10 mouse cellular contexts compared by ENCODE assay signal in genomic region chr1:21068491-21068890, GRCm38 (mm10). TPM values are rescaled to one million over a fixed set of nuclear protein-coding genes. Genes with fewer than 3 reads are reported as not detected.
A peak's percentile ranks its signal among the peaks of the same experiment; 100 is the strongest.
DNase-seq lines count a peak whose midpoint lies in the region; ATAC-seq lines count a peak whose summit lies in the region.
"Had no signal": no experiment of that assay in that cellular context is flagged by ENCODE, and none has a peak within 500 bp of the region (broad histone marks: within the 10 kb centered on the region; RNA-seq: fewer than 3 reads in every experiment).

No protein-coding gene starts in this region.

- H3K4me3 ChIP-seq in hindbrain, embryonic 15.5 days: no peak overlapping the region
- no peak overlapping the region for H3K4me3 ChIP-seq in hindbrain, embryonic 11.5 days (ENCODE audit: low read depth, low read length)
- H3K4me3 ChIP-seq: myocyte had no signal

- no peak overlapping the region for H3K9ac ChIP-seq in hindbrain, embryonic 15.5 days
- H3K9ac ChIP-seq in hindbrain, embryonic 11.5 days (ENCODE audit: low read depth, low read length): no peak overlapping the region

- H3K9me3 ChIP-seq in hindbrain, embryonic 15.5 days: no peaks in the 10 kb centered on the region
- no peaks in the 10 kb centered on the region for H3K9me3 ChIP-seq in hindbrain, embryonic 11.5 days (ENCODE audit: control insufficient read depth, low read length)

- H3K27ac ChIP-seq in hindbrain, embryonic 15.5 days (replicated peaks): no peak overlapping the region
- H3K27ac ChIP-seq in hindbrain, embryonic 11.5 days (ENCODE audit: low read depth, low read length): no peak overlapping the region

- DNase-seq in hindbrain, embryonic 11.5 days (ENCODE audit: low spot score): no peak
- peak; percentile 90 for DNase-seq in 416B (ENCODE audit: low read depth)
- peak; percentile 43 for DNase-seq in MN1 (ENCODE audit: low spot score)
- peak; percentile 59 to 64 for DNase-seq in heart, postnatal 10 days
- DNase-seq in spleen, postnatal 10 days (ENCODE audit: low spot score in 2 of 2): no peak
- no peak for DNase-seq in layer of hippocampus, postnatal 14 days (ENCODE audit: low spot score in 2 of 2)
- DNase-seq: layer of hippocampus, postnatal 36 days; lung, postnatal 36 days had no signal

- no peaks in the 10 kb centered on the region for H3K36me3 ChIP-seq in hindbrain, embryonic 15.5 days
- no peaks in the 10 kb centered on the region for H3K36me3 ChIP-seq in hindbrain, embryonic 11.5 days (ENCODE audit: control insufficient read depth, insufficient read depth, low read length)

- WGBS in hindbrain, embryonic 15.5 days: 64% methylated on average over 1 of the region's 1 CpGs
- 76% methylated on average over 1 of the region's 1 CpGs for WGBS in hindbrain, embryonic 11.5 days

- H3K27me3 ChIP-seq in hindbrain, embryonic 15.5 days: no peaks in the 10 kb centered on the region
- H3K27me3 ChIP-seq in hindbrain, embryonic 11.5 days (ENCODE audit: control insufficient read depth, insufficient read depth, low read length): no peaks in the 10 kb centered on the region

- H3K4me1 ChIP-seq in hindbrain, embryonic 15.5 days (replicated peaks): 0 out of 2 replicates have a peak, but pooled peaks cover 3% of the 10 kb centered on the region
- H3K4me1 ChIP-seq in hindbrain, embryonic 11.5 days (replicated peaks; ENCODE audit: control insufficient read depth, insufficient read depth, low read length): no peaks in the 10 kb centered on the region

- ATAC-seq in hindbrain, embryonic 15.5 days (ENCODE audit: low FRiP score, low read depth): 0 out of 2 replicates have a peak, but pooled peaks have one; percentile 28
- ATAC-seq in hindbrain, embryonic 11.5 days (ENCODE audit: low FRiP score): no peak

- H3K4me2 ChIP-seq in hindbrain, embryonic 15.5 days: no peak overlapping the region
- no peak overlapping the region for H3K4me2 ChIP-seq in hindbrain, embryonic 11.5 days (replicated peaks; ENCODE audit: low read depth, low read length)

- intact Hi-C loops in heart, postnatal 10 days (cut with DNase I): no loop called here

RNA-seq across cellular contexts. Expression of gene Tram2, which starts 10.5 kb away (rescaled TPM):
- polyA plus RNA-seq in hindbrain, embryonic 15.5 days (2015; fragmentation: Nextera tagmentation; extraction: Ambion mirVana): 2.1 and 2.2 TPM in 2 replicates
- polyA plus RNA-seq in hindbrain, embryonic 11.5 days (2014; fragmentation: Nextera tagmentation; extraction: Ambion mirVana): 6.2 and 6.6 TPM in 2 replicates
- 10 to 100 TPM; 12.1 to 15.3 TPM for total RNA-seq in heart, postnatal 10 days (2021)
- total RNA-seq in layer of hippocampus, postnatal 14 days (2021): 1 to 10 TPM; 1.9 to 2.3 TPM

Comparison
In these comparisons a context has a peak if more than half of its experiments do, and no peak if none do; other contexts are left out.
1. DNase-seq: peak in 416B (single experiment), MN1 (single experiment) and heart, postnatal 10 days (2 of 2); none in hindbrain, embryonic 11.5 days (single experiment), spleen, postnatal 10 days (0 of 2) and layer of hippocampus, postnatal 14 days (0 of 2).
2. RNA of gene Tram2, which starts 10.5 kb away (total RNA-seq): 12.1 to 15.3 TPM in heart, postnatal 10 days; 1.9 to 2.3 TPM in layer of hippocampus, postnatal 14 days; every median in the first group is over 4 times any median in the second.